Mouse (Mus musculus): ENCODE results near the gene Best1.

DNA sequence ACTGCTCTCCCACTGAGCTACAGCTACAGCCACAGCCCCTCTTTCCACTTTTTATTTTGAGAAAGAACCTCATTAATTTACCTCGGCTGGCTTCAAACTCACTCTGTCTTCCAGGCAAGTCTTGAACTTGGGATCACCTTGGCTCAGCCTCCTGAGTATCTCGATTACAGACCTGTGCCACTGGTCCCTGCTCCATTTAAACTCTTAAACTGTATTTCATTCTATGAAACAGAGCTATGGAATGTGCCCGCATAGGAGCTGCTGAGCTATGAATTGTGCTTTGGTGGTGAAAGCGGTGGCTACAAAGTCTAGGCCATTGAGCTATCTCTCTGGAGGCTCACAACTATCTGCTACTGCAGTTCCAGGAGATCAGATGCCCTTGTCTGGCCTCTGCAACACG, 43.5 kb downstream of the Best1 start:
- TF ChIP-seq CTCF (IDR thresholded peaks at IDR 0.05; ENCODE audit: low read depth): no peak
- TF ChIP-seq EP300 (IDR thresholded peaks at IDR 0.05; ENCODE audit: low read depth): no peak

All from liver, embryonic 14.5 days (tissue).